Mouse (Mus musculus): Measurements from ENCODE around the gene Pxk. TPM values are rescaled to one million over a fixed set of nuclear protein-coding genes. Genes with fewer than 3 reads are reported as not detected.

The Pxk gene
- total RNA-seq, 2 experiments from 2014 or later = 33.2 to 37.1 TPM

DNA sequence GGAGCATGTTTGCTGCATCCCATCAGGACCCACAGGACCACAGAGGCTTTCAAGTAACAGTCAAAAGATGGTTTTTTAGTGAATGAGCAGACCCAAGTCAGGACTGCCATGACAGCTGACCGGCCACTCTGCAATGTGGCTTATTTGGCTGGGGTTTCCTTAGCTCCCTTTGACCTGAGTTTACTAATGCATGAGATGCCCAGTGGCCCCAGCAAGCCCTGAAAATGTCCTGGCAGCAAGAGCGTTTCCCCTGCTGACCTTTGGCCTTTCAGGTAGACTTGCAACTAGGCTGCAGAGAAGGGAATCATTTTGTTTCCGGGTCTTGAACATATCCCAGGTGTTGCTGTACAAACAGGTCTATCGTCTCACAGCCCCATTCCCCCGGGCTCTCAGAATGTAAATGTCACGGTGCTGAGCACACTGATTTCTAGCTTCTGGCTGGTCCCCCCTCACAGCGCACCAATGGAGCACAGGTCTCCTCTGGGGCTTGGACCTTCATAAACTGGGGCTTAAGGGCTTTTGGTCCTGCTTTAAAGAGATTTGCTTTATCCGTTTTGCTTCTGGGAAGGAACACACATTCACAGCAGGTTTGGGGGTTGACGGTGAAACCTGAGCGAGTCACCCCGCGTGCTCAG, 93.4 kb downstream of the Pxk start:
- no peak for DNase-seq (ENCODE audit: low spot score in 2 of 2)

DNA sequence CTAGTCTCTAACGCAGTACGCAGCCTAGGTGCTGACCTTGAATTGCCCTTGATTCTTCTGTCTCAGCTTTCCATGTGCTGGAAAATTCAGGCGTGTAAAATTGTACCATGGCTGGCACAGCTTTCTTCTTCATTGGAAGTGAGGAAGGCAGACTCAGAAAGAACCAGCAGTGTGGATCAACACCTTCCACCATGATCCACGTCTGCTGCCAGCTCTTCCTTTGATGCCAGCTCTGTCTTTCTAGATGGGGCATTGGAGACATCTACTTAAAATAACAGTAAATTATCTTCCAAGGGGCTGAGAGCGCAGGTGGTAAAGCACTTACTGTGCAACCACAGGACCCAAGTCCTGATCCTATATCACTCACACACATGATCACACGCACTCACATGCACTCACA, 94.7 kb downstream of the Pxk start:
- no peak for DNase-seq (ENCODE audit: low spot score in 2 of 2)

DNA sequence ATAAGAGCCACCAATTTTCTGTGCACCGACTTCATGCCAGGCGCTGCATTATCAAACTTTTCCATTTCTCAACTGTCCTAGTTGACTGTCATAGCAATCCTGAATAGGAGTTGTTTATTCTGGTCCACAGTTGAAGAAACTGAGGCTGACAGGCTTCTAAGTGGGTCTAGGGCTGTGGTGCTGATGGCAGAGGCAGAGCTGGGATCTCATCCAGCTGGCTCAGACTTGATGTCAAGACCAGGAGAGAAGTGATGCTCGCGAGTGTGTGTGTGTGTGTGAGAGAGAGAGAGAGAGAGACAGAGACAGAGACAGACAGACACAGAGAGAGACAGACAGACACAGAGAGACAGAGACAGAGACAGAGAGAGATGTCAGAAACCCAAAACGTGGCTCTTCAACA, 102.8 kb downstream of the Pxk start:
- no peak for DNase-seq (ENCODE audit: low spot score in 2 of 2)

DNA sequence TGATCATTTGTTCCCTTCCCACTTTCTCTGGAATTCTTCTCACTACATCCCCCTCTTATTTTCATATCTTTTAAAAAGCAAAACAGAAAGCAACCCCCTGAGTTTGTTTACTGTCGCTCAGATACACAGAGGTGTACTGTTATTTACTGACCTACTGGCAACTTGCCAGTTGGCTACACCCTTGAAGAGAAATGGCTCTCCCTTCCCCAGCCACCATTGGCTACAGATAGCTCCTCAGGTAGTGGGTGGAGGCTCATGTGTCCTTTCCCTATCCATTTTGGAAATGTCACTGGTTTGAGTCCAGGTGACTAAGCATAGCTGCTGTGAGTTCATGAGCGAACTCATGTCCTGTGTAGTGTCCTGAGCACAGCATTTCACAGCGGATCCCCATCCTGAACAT, 103.7 kb downstream of the Pxk start:
- DNase-seq (ENCODE audit: low spot score in 2 of 2) = no peak

DNA sequence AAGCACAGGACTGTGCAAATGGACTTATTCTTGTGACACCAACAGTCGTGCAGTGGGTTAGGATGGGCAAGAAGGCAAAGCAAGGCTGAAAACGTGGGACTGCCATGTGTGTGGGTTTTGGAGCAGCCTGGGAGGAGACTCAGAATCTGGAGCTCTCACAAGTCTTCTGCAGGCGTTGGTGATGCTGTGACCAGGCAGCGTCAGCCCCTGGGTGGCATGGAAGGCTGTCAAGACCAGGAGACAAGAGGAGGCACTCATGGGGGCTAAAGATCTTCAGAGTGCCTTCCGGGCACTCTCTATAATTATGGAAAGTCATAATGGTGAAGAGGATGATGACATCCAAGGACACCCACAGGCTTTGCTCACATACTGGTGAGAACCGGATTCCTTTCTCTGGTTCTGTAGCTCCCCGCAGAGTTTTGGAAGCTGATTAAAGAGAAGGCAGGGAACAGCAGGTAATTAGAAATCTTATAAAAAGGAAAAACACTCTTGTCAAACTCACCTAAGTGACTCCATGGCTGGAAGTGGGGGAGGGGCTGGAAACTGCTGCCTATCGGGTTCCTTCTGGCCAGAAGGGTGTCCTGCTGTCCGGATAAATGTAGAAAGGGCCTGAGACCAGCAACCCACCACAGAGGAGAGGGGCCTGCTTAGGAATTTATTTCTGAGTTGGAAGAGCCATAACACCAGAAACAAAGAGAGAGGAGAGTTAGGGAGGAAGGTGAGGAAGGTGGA, 108.3 kb downstream of the Pxk start:
- no peak for DNase-seq (ENCODE audit: low spot score in 2 of 2)

DNA sequence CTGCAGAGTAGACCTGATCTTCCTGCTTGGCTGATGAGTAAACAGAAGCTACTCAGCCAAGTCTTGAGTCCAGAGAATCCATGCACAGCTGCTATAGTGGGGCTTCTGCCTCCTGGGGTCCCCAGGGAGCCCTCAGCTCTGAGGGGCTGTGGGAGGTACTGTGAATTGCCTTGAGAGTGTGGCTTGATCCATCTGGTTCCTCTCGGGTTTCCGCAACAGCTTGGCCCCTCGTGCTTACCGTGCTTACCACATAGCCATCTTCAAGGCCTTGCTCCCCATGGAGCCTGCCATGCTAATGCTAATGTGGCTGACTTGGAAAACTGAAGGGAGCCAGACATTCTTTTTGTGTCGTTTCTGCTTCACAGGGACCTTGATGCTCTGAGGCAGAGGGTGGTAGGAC, 109.1 kb downstream of the Pxk start:
- no peak for DNase-seq (ENCODE audit: low spot score in 2 of 2)

DNA sequence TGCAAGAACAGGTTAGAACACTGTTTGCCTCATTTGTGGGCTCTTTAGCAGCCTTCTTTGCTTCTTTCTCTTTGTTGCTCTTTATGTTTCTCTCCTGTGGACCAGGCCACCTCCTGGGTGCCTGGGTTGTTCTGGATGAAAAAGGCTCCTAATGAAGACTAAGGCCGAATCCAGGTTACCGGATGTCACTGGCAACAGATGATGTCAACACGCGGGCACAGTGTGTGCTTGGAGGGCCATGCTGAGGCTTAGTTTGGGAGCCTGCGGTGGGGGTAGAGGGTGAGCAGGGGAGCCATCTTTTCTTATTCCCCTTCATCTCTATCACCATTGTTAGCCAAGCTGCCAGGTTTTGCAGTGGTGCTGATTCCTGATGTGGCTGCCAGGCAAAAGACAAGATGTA, 109.5 kb downstream of the Pxk start:
- DNase-seq (ENCODE audit: low spot score in 2 of 2) = no peak

DNA sequence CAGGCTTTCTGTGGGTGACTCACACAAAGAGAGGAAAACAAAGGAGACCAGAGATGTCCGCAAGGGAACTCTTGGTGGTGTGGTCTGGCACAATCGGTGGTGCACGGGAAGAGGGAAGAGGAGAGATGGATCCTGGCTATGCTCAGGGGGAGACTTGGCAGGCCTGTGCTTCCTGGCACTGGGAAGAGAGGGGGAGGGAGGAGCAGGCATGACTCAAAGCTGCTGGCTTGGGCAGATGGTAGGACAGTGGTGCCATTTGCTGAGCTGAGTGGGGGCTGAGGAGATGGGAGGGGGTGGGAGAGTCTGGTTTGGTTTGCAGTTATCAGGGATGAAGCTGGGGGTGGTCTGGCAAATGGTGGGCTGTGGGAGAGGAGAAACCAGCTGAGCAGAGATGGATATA, 110.9 kb downstream of the Pxk start:
- DNase-seq (ENCODE audit: low spot score in 2 of 2) = no peak

DNA sequence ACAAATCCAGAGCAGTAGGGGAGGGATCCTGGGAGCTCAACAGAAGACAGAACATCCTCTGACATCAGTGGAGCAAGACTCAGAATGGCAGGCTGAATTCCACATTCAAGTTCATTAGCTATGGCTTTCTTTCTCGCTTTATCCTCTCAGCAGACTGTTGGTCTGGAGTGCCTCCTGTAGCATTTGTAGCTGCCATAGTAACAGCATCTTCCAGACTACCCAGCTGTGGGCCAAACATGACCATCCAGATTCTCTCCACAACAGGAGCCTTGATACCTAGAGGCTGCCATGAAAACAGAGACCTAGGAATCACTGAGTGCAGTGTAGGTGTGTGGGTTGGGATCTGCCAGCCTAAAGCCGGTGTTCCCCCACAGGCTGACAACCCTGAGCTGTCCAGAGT, 111.9 kb downstream of the Pxk start:
- DNase-seq (ENCODE audit: low spot score in 2 of 2) = no peak

DNA sequence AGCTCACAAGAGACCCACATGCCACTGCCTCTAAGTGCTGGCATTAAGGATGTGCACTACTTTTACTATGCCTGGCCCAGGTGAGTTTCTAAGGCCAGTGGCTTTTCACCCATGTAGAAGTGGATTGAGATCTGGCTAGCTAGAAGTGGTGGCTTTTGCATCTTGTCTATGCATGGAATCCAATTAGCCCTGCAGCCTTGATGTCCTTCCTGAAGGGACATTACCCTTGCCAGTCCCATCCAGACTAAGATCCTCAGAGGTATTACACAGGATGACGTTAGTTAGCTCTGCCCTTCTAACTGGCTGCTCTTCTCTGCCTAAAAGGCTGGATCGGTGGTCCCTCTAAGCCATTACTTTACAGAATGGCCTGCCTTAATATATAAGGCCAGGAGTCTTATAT, 115.0 kb downstream of the Pxk start:
- no peak for DNase-seq (ENCODE audit: low spot score in 2 of 2)

DNA sequence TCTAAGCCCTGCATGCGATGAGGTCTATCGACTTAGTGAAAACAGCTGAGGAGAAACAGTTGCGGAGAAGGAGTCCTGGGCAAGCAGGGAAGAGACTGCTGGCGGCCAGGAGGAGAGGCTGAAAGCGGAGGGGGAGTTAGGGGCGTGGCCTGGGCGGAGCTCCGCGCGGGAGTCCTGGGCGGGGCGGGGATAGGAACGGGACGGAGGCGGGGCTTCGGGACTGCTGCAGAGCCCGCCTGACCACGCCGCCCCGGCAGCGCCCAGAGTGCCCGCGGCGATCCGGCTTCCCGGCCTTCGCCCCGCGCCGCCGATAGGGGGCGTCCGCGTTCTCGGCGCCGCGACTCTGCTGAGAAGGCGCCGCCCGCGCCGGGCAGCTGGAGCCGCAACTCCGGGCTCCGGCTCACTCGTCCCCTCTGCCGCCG, 115.8 kb downstream of the Pxk start, which contains the start of gene Kctd6:
TSS of gene Kctd6 (plus strand) at position 338 of the 422 bp plus-strand sequence.
- DNase-seq (ENCODE audit: low spot score in 2 of 2) = peak; percentile 96 to 97

Other genes starting within 250 kb of the Pxk start
- gene Gm45521, start 140.9 kb upstream of the Pxk start, total RNA-seq (2021) = not detected
- gene Dnase1l3, start 103.6 kb upstream of the Pxk start, total RNA-seq (2021) = 1 to 10 TPM in 1 of 2 experiments, under 1 TPM in 1; 0.31 to 2.5 TPM
- 10 to 100 TPM; 42.3 to 47.3 TPM for gene Abhd6, start 95.3 kb upstream of the Pxk start, total RNA-seq (2021)
- gene Rpp14, start 17.8 kb upstream of the Pxk start, total RNA-seq (2021) = 10 to 100 TPM; 25.8 to 37.4 TPM
- gene Pdhb, start 74.8 kb downstream of the Pxk start, total RNA-seq (2021) = 100 to 1,000 TPM; 233 to 238 TPM
- 10 to 100 TPM; 16.0 to 18.8 TPM for gene Kctd6, start 115.9 kb downstream of the Pxk start, total RNA-seq (2021)
- 10 to 100 TPM in 1 of 2 experiments, 1 to 10 TPM in 1; 1.1 to 11.4 TPM for gene Acox2, start 161.1 kb downstream of the Pxk start, total RNA-seq (2021)
- 1 to 10 TPM; 1.9 to 4.8 TPM for gene Fam107a, start 219.8 kb downstream of the Pxk start, total RNA-seq (2021)